Mouse (Mus musculus): Measurements from ENCODE around the gene Ucma. TPM values are rescaled to one million over a fixed set of nuclear protein-coding genes. Genes with fewer than 3 reads are reported as not detected.

The Ucma gene
- polyA plus RNA-seq, 1 experiment from 2014 or later = 0.39 TPM

DNA sequence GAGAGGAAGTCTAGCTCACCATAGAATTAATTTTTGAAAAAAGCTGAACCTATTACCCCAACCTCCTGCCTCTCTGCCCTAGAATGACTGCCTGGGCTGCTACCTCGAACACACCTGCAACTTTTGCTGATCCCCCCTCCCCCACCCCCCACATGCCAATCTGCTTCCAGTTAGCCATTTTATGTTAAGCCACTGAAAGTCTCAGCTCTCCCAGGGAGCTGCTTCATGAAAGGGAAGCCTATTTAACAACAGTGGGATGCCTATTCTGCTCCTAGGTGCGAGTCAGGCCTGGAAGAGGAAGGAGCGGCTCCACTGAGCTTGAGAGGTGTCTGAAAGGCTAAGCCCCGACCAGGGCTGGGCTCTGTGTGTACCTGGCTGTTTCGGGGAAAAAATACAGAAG, 8.1 kb downstream of the Ucma start:
- peak; percentile 16 for DNase-seq (ENCODE audit: low spot score)
- H3K27ac ChIP-seq (replicated peaks) = peak overlapping the region; percentile 37
- no peaks in the 10 kb centered on the region for H3K9me3 ChIP-seq
- 0 out of 2 replicates have a peak, but pooled peaks cover 4% of the 10 kb centered on the region for H3K36me3 ChIP-seq (replicated peaks)
- H3K27me3 ChIP-seq (replicated peaks; ENCODE audit: low read depth, poor library complexity, severe bottlenecking) = no peaks in the 10 kb centered on the region
- H3K4me1 ChIP-seq = peaks cover 6% of the 10 kb centered on the region
- no peak overlapping the region for H3K4me3 ChIP-seq
- 29% methylated on average over 5 of the region's 5 CpGs for WGBS

DNA sequence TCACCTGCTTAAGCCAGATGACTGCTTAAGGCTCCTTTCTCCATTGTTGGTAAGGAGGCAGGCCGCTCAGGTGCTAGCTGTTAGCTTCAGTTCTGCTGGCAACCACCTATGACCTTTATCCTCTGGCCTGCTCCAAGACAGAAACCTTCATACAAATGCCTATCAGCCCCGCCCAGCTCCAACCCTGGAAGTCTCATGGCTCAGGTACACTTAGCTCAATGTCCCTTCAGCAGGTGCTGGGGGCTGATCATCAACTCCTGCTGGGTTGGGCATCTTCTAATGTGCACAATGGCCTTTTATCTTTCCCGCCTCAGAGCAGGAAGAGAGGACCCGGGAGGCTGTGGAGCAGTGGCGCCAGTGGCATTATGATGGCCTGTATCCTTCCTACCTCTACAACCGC, 9.1 kb downstream of the Ucma start:
- no peaks in the 10 kb centered on the region for H3K9me3 ChIP-seq
- H3K27me3 ChIP-seq (replicated peaks; ENCODE audit: low read depth, poor library complexity, severe bottlenecking) = no peaks in the 10 kb centered on the region
- H3K4me1 ChIP-seq = peaks cover 6% of the 10 kb centered on the region
- peaks cover 9% of the 10 kb centered on the region for H3K36me3 ChIP-seq (replicated peaks)
- H3K4me3 ChIP-seq = no peak overlapping the region
- 77% methylated on average over 6 of the region's 6 CpGs for WGBS
- no peak overlapping the region for H3K27ac ChIP-seq (replicated peaks)
- DNase-seq (ENCODE audit: low spot score) = no peak

DNA sequence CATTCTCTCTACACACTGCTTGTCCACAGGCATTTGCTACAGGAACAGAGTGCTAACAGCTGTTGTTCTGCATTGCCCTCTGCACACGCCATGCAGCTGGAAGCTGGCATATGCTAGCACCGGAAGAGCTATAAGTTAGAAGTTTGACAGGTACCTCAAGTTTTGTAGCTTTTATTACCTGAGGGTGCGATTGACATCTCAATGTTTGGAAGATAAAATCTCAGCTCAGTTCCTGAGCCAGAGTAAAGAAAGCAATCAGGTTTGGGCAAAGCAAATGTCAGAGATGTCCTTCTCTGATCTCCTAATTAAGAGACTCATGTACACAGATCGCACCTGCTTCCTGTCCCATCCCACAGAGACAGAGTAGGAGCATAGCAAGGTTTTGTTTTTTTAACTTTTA, 10.9 kb downstream of the Ucma start:
- no peak overlapping the region for H3K4me3 ChIP-seq
- H3K27me3 ChIP-seq (replicated peaks; ENCODE audit: low read depth, poor library complexity, severe bottlenecking) = no peaks in the 10 kb centered on the region
- H3K36me3 ChIP-seq (replicated peaks) = peaks cover 26% of the 10 kb centered on the region
- 89% methylated on average over 4 of the region's 4 CpGs for WGBS
- no peaks in the 10 kb centered on the region for H3K9me3 ChIP-seq
- H3K4me1 ChIP-seq = peaks cover 6% of the 10 kb centered on the region
- no peak for DNase-seq (ENCODE audit: low spot score)
- no peak overlapping the region for H3K27ac ChIP-seq (replicated peaks)

DNA sequence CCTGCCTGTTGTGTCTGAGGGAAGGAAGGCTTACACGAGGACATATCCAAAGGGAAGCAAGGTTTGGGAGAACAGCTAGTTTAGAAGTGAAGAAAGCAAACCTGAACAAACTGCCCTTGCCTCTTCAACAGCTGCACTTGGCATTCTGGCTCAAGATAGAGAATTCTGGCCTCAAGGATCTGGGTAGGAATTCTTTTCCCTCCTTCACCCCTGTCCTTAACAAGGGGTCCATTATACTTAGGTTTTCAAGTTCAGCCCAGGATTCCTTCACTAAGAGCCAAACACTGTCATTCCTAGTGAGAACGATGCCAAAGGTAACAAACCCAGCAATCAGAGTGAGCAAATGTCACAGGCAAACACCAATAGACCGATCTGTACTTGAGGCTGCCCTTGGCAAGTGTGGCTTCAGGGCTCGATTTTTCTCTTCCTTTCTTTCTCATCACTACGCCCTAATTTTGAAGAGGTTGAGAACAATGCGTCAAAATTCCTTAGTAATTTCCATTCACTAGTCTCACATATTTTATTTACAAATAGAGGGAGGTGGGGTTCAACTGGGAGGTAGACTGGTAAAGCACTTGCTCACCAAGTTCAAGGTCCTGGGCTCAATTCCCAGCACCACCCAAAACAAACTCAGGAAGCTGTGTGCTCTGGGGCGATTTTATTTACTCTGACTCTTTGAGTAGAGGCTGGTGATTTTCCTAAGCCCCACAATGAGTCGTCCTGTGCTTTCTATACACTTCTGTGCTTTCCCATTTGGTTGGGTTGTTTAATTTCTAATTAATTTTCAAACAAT, 11.7 kb downstream of the Ucma start:
- Histone ChIP-seq H3K36me3 (replicated peaks) (peaks cover 34% of the 10 kb centered on the region), H3K27ac (replicated peaks) (no peak overlapping the region), H3K9me3 (no peaks in the 10 kb centered on the region), H3K27me3 (replicated peaks; ENCODE audit: low read depth, poor library complexity, severe bottlenecking) (no peaks in the 10 kb centered on the region), H3K4me1 (peaks cover 6% of the 10 kb centered on the region), H3K4me3 (no peak overlapping the region)
- WGBS = 80% methylated on average over 8 of the region's 8 CpGs
- no peak for DNase-seq (ENCODE audit: low spot score)

DNA sequence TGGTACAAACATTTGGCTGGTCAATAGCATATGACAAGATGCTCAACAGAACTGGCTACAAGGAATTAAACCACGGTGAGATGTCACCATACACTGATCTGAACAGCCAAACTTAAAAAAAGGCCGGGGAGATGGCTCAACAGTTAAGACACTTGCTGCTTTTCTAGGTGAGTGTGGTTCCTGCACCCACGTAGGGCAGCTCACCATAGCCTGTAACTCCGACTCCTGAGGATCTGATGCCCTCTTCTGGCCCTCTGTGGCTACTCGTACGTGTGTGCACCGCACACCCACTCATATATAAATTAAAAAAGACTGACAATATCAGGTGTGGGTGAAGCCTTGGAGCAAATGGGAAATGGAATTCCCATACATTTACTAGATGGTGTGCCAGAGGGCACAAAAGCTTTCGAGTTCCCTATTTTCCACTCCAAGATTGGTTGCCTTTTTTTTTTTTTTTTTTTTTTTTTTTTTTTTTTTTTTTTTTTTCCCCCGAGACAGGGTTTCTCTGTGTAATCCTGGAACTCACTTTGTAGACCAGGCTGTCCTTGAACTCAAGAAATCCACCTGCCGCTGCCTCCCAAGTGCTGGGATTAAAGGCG, 13.0 kb downstream of the Ucma start:
- no peaks in the 10 kb centered on the region for H3K9me3 ChIP-seq
- H3K27ac ChIP-seq (replicated peaks) = no peak overlapping the region
- WGBS = 75% methylated on average over 11 of the region's 11 CpGs
- DNase-seq (ENCODE audit: low spot score) = no peak
- peaks cover 47% of the 10 kb centered on the region for H3K36me3 ChIP-seq (replicated peaks)
- no peak overlapping the region for H3K4me3 ChIP-seq
- H3K27me3 ChIP-seq (replicated peaks; ENCODE audit: low read depth, poor library complexity, severe bottlenecking) = no peaks in the 10 kb centered on the region
- H3K4me1 ChIP-seq = peaks cover 4% of the 10 kb centered on the region

- no peak overlapping the region for H3K27ac ChIP-seq (replicated peaks)
- DNase-seq (ENCODE audit: low spot score) = no peak
- H3K36me3 ChIP-seq (replicated peaks) = peaks cover 94% of the 10 kb centered on the region
- no peak overlapping the region for H3K4me3 ChIP-seq
- H3K4me1 ChIP-seq = no peaks in the 10 kb centered on the region
- no peaks in the 10 kb centered on the region for H3K27me3 ChIP-seq (replicated peaks; ENCODE audit: low read depth, poor library complexity, severe bottlenecking)
- WGBS = 94% methylated on average over 11 of the region's 11 CpGs
- H3K9me3 ChIP-seq = no peaks in the 10 kb centered on the region
Measured at GRCm38 (mm10) chr2:4993584-4993983, 17.7 kb downstream of the Ucma start.

GRCm38 (mm10) chr2:4994436-4994835, 18.5 kb downstream of the Ucma start:
- 89% methylated on average over 4 of the region's 4 CpGs for WGBS
- no peak for DNase-seq (ENCODE audit: low spot score)
- Histone ChIP-seq H3K27me3 (replicated peaks; ENCODE audit: low read depth, poor library complexity, severe bottlenecking) (no peaks in the 10 kb centered on the region), H3K4me3 (no peak overlapping the region), H3K9me3 (no peaks in the 10 kb centered on the region), H3K36me3 (replicated peaks) (peaks cover 98% of the 10 kb centered on the region), H3K4me1 (no peaks in the 10 kb centered on the region), H3K27ac (replicated peaks) (no peak overlapping the region)

- H3K27ac ChIP-seq (replicated peaks) = no peak overlapping the region
- H3K27me3 ChIP-seq (replicated peaks; ENCODE audit: low read depth, poor library complexity, severe bottlenecking) = no peaks in the 10 kb centered on the region
- peaks cover 99% of the 10 kb centered on the region for H3K36me3 ChIP-seq (replicated peaks)
- no peaks in the 10 kb centered on the region for H3K9me3 ChIP-seq
- 94% methylated on average over 11 of the region's 11 CpGs for WGBS
- H3K4me3 ChIP-seq = no peak overlapping the region
- DNase-seq (ENCODE audit: low spot score) = no peak
- no peaks in the 10 kb centered on the region for H3K4me1 ChIP-seq
Measured at GRCm38 (mm10) chr2:4995646-4996045, 19.7 kb downstream of the Ucma start.

- DNase-seq (ENCODE audit: low spot score) = no peak
- no peaks in the 10 kb centered on the region for H3K9me3 ChIP-seq
- H3K27ac ChIP-seq (replicated peaks) = no peak overlapping the region
- WGBS = 92% methylated on average over 6 of the region's 6 CpGs
- no peaks in the 10 kb centered on the region for H3K27me3 ChIP-seq (replicated peaks; ENCODE audit: low read depth, poor library complexity, severe bottlenecking)
- H3K4me1 ChIP-seq = no peaks in the 10 kb centered on the region
- no peak overlapping the region for H3K4me3 ChIP-seq
- H3K36me3 ChIP-seq (replicated peaks) = peaks cover 99% of the 10 kb centered on the region
Measured at GRCm38 (mm10) chr2:4996421-4996824, 20.5 kb downstream of the Ucma start.

DNA sequence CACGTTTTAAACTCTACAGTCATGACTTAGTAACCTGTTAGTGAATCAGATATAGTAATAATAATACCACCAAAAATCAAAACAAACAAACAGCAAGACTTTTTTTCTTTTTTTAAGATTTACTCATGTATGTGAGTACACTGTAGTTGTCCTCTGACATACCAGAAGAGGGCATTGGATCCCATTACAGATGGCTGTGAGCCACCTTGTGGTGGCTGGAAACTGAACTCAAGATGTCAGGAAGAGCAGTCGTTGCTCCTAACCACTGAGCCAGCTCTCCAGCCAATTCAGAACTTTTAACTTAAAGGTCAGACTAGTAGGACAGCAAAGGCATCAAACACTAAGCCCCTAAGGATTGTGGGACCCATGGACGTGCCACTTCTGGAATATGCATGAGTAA, 23.0 kb downstream of the Ucma start:
- H3K36me3 ChIP-seq (replicated peaks) = peaks cover 100% of the 10 kb centered on the region

GRCm38 (mm10) chr2:5001266-5001665, 25.3 kb downstream of the Ucma start:
- no peaks in the 10 kb centered on the region for H3K4me1 ChIP-seq
- no peaks in the 10 kb centered on the region for H3K9me3 ChIP-seq
- H3K4me3 ChIP-seq = no peak overlapping the region
- WGBS = 94% methylated on average over 6 of the region's 6 CpGs
- no peaks in the 10 kb centered on the region for H3K27me3 ChIP-seq (replicated peaks; ENCODE audit: low read depth, poor library complexity, severe bottlenecking)
- H3K27ac ChIP-seq (replicated peaks) = no peak overlapping the region
- no peak for DNase-seq (ENCODE audit: low spot score)
- H3K36me3 ChIP-seq (replicated peaks) = peaks cover 100% of the 10 kb centered on the region

More for the DNA sequence above, 23.0 kb downstream of the Ucma start:
- Histone ChIP-seq H3K27ac (replicated peaks) (no peak overlapping the region), H3K9me3 (no peaks in the 10 kb centered on the region), H3K4me1 (no peaks in the 10 kb centered on the region), H3K27me3 (replicated peaks; ENCODE audit: low read depth, poor library complexity, severe bottlenecking) (no peaks in the 10 kb centered on the region), H3K4me3 (no peak overlapping the region)
- no peak for DNase-seq (ENCODE audit: low spot score)
- WGBS = 85% methylated on average over 3 of the region's 3 CpGs

- no peak for DNase-seq (ENCODE audit: low spot score)
- H3K27me3 ChIP-seq (replicated peaks; ENCODE audit: low read depth, poor library complexity, severe bottlenecking) = no peaks in the 10 kb centered on the region
- H3K36me3 ChIP-seq (replicated peaks) = peaks cover 84% of the 10 kb centered on the region
- WGBS = 94% methylated on average over 4 of the region's 4 CpGs
- H3K9me3 ChIP-seq = no peaks in the 10 kb centered on the region
- peaks cover 11% of the 10 kb centered on the region for H3K4me1 ChIP-seq
- H3K27ac ChIP-seq (replicated peaks) = no peak overlapping the region
- no peak overlapping the region for H3K4me3 ChIP-seq
Measured at GRCm38 (mm10) chr2:5007107-5007506, 31.2 kb downstream of the Ucma start.

DNA sequence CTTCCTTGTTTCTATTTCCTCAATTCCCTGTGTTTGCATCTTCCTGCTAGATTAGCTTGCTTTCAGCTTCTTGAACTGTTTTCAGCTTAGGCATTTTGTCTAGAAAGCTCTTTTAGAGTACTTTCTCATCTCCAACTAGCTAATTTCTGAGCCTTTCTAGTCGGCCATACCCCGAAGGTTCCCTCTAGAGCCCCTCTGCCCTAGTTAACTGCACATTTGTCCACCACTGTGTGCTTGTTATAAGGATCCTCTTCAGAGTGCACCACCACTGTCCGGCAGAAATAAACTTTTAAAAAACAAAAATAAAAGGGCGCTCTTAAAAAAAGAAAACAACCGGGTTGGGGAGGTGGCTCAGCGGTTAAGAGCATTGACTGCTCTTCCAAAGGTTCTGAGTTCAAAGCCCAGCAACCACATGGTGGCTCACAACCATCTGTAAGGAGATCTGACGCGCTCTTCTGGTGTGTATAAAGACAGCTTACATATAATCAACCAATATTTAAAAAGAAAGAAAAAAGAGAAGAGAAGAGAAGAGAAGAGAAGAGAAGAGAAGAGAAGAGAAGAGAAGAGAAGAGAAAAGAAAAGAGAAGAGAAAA, 36.1 kb downstream of the Ucma start:
- WGBS = 17% methylated on average over 8 of the region's 8 CpGs
- H3K36me3 ChIP-seq (replicated peaks) = peaks cover 35% of the 10 kb centered on the region
- no peaks in the 10 kb centered on the region for H3K27me3 ChIP-seq (replicated peaks; ENCODE audit: low read depth, poor library complexity, severe bottlenecking)
- peak overlapping the region; percentile 85 for H3K4me3 ChIP-seq
- H3K27ac ChIP-seq (replicated peaks) = peak overlapping the region; percentile 93
- no peak for DNase-seq (ENCODE audit: low spot score)
- no peaks in the 10 kb centered on the region for H3K9me3 ChIP-seq
- H3K4me1 ChIP-seq = peaks cover 11% of the 10 kb centered on the region
